Mouse (Mus musculus): ENCODE measurements around the gene Nxnl2.

The Nxnl2 gene

GRCm38 (mm10) chr13:51182236-51182635 lies 11.4 kb downstream of the Nxnl2 start:
- WGBS = 83% methylated on average over 7 of the region's 7 CpGs

GRCm38 (mm10) chr13:51184896-51185295 lies 14.1 kb downstream of the Nxnl2 start:
- 86% methylated on average over 3 of the region's 3 CpGs for WGBS

GRCm38 (mm10) chr13:51190336-51190735 lies 19.5 kb downstream of the Nxnl2 start:
- WGBS = 54% methylated on average over 3 of the region's 3 CpGs

DNA sequence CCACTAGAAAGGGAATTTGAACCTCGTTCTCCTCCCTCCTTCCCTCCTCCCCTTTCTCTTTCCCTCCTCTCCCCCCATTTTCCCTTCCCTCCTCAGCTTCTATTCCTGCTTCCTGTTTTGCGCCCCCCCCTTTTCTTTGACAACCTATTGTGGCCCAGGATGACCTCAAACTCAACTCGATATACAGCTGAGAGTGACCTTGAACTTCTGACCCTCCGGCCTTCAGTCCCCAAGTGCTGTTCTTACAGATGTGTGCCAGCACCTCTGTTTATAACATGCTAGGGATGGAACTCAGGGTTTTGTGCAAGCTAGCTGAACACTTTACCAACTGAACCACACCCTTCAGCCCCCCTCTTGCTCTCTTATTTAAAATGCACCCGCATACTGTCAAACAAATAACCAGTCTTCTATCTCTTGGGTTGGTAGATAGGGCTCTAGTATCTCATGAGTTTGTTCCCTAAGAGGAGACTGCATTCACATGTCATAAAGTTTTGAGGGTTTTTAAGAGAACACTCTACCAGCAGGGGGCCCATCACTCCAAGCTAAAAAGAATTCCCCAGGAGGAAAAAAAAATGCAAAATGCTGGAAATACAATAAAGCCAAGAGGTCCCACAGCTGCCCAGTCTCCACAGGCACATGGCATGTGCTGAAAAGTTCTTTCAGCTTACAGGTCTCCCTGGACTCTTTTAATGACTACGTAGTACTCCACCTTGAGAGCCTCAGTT lies 20.8 kb downstream of the Nxnl2 start:
- WGBS = 86% methylated on average over 6 of the region's 6 CpGs

- WGBS = 78% methylated on average over 15 of the region's 15 CpGs
Observed at GRCm38 (mm10) chr13:51193893-51194292, 23.1 kb downstream of the Nxnl2 start.

DNA sequence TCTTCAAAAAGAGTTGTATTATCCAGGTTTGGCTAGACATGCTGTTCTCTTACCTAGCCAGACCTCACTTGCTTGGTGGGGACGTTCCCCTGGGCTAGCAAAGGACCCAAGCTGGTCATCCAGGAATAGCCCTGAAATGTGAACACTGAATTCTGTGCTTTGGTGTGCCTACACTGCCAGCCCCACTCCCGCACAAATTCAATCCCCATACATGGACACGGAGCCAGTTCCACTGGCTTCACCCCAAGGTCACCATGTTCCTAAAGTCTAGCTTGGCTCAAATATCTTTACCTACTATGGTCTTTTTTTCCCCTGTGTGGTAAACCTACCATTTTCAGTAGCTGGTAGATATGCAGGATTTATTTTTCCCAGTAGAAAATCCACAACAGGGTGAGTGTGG lies 26.9 kb downstream of the Nxnl2 start:
- 58% methylated on average over 3 of the region's 3 CpGs for WGBS

- 33% methylated on average over 5 of the region's 5 CpGs for WGBS
Observed at GRCm38 (mm10) chr13:51198186-51198585, 27.4 kb downstream of the Nxnl2 start.

GRCm38 (mm10) chr13:51201985-51202843 lies 31.4 kb downstream of the Nxnl2 start:
- 50% methylated on average over 30 of the region's 36 CpGs for WGBS

DNA sequence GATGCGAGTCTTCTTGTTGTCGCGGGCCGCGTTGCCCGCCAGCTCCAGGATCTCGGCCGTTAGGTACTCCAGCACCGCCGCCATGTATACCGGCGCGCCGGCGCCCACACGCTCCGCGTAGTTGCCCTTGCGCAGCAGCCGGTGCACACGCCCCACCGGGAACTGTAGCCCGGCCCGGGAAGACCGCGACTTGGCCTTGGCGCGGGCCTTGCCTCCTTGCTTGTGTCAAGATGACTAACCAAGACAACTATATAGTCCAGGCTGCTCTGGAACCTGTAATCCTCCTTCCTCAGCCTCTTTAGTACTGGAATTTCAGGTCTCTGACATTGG lies 32.0 kb downstream of the Nxnl2 start:
- WGBS = 11% methylated on average over 28 of the region's 28 CpGs

- 86% methylated on average over 8 of the region's 8 CpGs for WGBS
Observed at GRCm38 (mm10) chr13:51203467-51203866, 32.6 kb downstream of the Nxnl2 start.

- WGBS = 94% methylated on average over 11 of the region's 11 CpGs
Observed at GRCm38 (mm10) chr13:51204081-51204480, 33.3 kb downstream of the Nxnl2 start.

GRCm38 (mm10) chr13:51207965-51208364 lies 37.1 kb downstream of the Nxnl2 start:
- 48% methylated on average over 12 of the region's 12 CpGs for WGBS

GRCm38 (mm10) chr13:51208378-51209100 lies 37.7 kb downstream of the Nxnl2 start:
- WGBS = 53% methylated on average over 18 of the region's 18 CpGs

DNA sequence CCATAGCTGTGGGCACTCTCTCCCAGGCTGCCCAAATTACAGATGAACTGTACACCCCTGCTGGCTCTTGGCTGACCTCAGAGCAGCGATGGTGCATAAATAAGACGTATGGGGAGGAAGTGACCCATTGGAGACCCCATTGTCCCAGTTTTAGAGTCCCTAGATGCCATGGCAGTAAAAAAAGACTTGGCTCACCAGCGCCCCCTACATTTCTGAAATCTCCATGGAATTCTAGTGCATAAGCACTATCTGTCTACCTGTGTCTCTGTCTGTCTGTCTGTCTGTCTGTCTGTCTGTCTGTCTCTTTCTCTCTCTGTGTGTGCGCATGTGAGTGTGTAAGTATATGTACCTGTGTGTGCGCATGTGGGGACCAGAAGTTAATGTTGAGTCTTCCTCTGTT lies 39.8 kb downstream of the Nxnl2 start:
- 80% methylated on average over 5 of the region's 5 CpGs for WGBS

DNA sequence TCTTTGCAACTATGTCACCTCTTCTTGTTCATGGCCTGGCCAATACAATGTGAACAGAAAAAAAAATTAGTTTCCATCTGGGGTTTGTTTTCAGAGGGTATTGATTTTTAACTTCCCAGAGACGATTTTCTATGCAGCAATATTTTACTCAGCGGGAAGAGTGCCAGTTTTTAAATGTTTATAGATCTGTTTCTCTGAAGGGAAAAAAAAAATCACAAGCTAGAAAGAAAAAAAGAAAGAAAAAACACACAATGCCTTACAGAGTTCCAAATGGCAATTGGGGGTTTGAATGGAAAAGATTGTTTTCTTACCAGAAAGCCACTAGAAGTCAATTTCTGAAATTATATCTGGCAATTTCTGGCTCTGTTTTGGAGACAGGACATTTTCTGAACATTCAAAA lies 43.9 kb downstream of the Nxnl2 start:
- 54% methylated on average over 2 of the region's 2 CpGs for WGBS

DNA sequence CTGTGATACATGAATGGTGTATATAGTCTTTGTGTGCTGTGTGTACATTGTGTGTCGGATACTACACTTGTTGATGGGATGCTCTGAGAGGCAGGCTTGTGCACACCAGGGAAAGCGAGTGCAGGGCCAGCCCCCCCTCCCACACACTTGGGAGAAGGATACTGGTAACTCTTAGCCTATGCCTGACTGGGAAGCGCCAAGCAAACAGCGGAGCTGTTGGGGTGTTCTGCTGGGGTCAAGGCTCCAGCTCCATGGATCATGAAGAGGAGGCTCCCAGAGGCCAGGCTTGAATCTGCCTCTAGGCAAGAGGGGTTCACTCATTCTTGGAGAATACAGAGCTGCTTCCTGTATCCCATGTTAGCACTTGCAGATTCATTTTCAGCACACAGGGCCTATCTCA lies 50.1 kb downstream of the Nxnl2 start:
- WGBS = 94% methylated on average over 4 of the region's 4 CpGs

DNA sequence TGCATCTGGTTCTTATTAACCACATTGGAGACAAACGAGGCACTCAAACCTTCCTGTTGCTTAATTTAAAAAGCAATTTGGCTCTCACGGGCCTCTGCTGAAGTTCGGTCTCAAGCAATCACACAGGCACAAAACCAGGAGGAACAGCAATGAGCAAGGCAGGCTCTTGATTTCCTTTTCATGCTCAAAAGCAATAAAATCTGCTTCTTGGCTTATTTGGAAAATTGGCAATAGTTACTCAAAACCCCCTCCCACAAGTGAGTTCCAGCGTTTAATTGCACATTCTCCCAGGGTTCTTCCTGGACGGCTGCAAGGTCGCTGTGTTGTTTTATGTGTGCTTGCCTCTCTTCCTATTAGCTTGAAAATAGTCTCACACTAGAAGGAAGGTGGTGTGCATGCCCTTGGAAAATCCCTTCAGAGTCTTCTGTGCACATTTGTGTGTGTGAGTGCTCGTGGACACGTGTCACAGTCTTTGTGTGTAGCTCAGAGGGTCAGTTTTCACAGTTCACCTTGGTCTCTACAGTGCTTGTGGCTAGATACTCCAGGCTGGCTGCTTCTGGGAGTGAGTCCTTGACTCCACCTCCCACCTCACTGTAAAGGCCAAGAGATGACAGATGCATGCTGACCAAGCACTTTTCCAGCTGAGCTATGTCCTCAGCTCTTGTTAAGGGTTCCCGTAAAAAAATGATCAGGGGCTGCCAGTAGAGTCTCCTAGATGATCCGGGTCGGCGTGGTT lies 50.8 kb downstream of the Nxnl2 start:
- WGBS = 73% methylated on average over 12 of the region's 12 CpGs

Data from cerebral cortex, adult 2 months (tissue).